Mouse (Mus musculus): ENCODE measurements around the gene Sgk1.

Gene Sgk1

DNA sequence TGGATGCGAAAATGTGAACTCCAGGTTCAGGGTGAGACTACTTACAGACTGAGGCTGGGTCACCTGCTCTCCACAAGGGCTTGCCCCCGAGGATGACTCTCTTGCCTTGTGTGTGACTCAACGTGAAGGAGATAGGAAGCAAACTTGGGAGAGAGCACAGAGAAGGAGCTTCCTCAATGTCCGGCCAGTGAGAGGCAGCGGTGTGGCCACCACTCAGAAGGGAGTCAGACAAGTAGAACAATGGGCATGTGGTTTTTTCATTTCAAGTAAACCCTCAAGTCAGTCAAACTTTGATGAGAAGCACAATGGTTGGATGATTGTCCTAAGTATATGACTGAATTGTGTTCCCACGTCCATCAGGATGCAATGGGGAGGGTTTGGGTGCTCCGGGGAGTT is 36.8 kb downstream of the Sgk1 start:
- DNase-seq, result no peak

DNA sequence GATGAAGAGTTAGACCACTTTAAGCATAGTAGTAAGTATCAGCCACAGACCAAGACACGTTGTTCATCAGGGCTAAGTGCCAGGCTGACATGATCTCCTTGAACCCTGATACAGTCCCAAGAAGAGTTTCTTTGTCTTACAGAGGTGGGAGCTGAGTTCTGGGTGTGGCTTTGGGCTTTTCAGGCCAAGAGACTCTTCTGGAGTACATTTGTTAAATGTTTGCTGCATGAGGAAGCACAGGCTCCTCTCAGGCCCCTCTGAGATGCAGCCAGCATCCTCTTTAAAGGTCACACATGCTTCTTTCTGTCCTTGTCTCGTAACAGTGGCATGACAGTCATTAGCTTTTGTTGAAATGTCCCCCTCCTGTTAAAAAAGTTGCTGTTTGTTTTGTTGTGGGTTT is 38.6 kb downstream of the Sgk1 start:
- no peak for DNase-seq

DNA sequence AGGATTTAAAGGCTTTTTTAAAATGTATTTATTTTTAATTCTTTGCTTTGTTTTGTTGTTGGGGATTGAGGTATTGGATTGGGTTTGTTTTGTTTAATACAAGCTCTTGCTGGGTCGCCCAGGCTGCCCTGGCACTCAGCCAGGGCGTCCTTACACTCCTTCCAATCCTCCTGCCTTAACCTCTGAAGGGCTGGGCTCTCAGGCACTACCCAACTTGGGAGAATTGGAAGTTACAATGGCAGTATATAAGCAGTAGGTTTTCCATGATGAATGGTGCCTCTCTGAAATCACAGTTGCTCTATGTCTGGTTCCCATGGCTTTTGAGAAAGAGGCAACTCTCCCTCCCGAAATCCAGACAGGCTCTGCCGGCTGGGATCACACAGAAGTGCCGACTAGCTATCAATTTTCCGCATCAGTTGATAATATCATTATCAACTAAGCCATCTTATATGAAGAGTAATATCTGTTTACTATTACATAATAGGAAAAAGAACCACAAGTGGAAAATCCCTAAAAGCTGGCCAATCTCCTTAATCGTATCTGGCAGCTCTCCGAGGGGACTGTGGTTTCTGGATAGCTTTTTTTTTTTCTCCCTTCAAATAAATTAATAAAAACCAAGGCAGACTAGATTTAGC is 40.8 kb downstream of the Sgk1 start:
- peak; percentile 20 to 46 for DNase-seq

DNA sequence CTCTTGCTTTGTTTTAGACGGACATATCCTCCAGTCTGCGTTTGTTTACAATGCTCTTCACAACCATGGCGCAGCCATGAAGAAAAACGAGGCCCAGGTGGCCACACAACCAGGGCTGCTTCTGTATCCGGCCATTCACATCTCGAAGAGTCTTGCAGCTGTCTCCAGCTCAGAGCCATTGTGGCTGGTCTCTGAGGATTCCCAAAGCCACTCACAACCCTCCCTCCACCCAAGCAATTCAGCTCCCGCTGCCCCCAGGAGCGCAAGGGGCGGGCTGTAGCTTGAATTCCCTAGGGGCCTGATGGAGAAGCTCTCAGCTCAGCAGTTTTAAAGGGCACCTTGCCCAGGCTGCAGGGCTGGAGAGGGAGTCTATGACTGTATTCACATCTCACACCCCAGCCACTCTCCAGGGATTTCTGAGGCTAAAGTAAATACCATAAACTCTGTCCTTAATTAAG is 41.5 kb downstream of the Sgk1 start:
- peak; percentile 64 to 74 for DNase-seq

DNA sequence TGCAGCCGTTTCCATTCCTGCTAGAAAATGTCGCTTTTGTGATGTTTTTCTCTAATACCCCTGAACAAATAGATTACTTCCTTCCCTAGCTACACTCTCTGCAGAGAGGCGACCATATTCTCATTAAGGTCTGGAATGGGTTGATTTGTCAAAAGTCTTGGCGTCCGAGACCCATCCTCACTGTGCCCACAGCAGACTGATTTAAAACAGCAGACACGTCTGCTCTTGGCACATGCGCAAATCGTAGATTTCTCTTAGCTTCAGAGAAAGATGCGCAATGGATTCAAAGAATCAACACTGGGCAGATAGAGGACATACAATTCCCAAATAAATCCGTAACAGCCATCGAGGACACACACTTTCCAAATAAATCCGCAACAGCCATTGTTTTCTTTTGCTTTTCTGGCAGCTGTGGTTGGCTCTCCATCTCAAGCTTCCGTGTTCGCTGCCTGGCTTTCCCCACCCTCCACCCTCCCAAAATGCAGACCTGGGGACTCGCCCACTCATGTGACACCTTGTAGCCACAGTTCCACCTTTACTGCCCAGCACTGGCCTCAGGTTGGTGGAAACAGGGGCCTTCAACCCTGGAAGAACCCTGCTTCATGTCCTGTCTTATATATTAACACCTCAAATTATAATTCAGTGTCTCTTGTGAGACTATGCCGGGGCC is 42.2 kb downstream of the Sgk1 start:
- no peak for DNase-seq

DNA sequence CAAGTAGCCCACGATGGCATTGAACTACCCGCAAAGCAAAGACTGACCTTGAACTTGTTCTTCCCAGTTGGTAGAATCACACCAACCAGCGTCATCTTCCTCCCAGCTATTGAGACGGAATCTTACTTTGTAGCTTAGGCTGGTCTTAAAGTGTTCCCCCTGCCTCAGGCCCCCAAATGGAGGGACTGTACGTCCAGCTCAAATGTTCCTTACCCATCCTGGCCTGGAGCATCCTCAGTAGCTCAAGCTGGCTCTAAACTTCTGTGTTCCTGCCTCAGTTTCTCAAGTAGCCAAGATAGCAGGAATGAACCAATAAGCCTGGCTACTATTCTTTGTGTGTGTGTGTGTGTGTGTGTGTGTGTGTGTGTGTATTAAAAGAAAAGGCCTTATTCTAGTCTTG is 45.0 kb downstream of the Sgk1 start:
- DNase-seq, result no peak

DNA sequence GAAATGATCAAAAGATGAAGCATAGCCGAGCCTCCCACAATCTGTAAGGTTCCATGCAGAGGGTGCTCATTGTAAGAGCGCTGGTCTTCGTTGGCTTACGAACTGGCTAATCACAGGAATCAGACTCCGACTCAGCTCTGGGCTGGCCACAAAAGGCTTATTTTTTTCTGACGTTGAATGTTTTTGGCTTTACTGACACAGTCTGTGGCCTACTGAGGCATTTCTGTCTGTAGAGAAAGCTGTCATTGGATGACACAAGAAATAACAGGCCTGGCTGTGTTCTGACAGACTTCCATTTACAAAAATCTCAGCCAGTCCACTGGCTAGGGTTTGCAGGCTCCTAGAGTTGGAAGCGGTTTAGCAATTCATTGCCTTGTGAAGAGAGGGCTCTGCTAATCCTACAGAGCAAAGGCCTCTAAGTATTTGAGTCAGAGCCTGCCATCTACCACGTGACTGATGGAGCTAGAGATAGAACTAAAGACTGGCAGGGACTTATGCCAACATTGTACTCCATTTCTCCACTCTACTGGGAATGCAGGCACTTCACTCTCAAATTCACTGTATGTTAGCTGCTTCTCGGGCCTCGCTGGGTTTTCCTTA is 48.9 kb downstream of the Sgk1 start:
- DNase-seq, result no peak

DNA sequence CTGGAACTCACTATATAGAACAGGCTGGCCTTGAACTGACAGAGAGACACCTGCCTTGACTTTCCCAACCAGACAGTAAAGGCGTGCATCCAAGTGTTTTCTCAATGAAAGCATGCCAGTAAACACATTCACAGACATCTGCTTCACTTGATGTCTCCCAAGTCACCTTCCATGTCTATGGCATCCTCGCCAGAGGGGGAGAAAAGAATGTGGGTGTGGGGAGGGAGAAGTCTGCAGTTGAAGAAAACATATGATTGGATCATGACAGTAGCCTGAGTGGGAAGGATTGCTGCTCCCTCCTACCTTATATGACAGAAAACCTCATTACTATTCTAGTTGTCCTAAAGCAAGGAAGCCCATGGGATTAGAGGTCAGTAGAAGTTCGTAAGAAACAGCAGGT is 50.8 kb downstream of the Sgk1 start:
- no peak for DNase-seq

DNA sequence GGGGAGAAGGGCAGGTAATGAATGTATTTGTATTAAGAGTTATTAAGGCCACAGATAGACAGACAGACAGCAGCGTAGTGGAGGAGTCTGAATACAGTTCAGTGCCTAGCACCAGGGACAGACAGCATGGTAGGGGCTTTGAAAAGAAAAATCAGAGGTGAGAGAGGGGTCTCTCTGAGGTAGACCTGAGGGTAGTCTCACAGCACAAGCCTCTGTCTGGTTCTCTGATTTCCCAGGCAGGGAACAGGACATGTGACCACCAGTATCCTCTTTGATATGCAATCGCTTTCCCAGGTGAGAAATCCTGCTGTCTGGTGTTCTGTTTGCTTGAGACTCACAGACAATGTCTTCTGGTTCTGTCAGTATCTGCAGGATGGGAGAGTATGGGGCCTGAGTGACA is 52.8 kb downstream of the Sgk1 start:
- no peak for DNase-seq

DNA sequence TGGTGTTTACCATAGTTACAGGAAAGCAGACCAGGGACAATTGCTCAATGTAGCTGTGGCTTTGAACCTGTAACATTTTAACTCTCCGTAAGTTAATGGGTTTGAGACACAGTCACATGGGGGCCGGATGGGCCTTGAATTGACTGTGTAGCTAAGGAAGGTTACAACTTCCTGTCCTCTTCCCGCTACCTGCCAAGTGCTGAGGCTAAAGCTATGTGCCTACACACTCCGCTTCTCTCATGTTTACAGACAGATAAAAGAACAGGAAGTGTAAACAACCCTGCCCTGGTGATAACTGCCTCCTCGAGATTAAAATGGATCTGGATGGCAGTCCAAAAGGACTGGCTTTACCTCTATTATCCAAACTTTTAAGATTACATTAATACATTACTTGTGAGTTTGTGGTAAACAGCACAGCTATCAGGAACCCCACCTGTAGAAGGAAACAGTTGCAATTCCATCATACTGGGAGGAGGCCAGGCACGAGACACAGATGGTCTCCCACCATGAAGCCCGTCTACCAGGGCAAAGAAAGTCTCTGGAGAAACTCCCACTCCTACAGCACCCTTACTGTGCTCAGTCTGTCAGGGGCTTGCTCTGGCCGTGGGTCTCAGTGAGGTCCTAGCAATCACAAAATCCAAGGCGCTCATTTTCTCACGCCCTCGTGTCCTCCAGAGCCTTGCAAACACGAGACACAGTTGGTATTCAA is 54.7 kb downstream of the Sgk1 start:
- DNase-seq, result peak in 1 of 2 experiments; percentile 33

DNA sequence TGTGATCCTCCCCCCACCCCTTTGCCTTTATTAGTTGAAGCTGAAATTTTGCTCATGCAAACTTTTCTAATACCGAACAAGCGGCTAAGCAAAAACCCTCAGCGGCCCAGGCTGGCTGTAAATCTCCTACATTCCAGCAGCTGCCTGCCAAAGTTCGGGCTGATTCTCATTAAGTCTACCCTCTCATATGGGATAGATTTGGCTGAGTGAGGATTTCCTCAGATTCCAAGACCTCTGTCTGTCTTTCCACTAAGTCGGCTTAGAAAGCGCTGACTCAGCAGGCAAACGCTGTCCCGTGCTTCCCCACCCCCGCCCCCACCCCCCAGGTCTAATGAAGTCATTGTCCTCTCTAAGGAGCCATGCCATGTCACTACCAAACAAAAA is 55.2 kb downstream of the Sgk1 start:
- peak; percentile 68 to 76 for DNase-seq

DNA sequence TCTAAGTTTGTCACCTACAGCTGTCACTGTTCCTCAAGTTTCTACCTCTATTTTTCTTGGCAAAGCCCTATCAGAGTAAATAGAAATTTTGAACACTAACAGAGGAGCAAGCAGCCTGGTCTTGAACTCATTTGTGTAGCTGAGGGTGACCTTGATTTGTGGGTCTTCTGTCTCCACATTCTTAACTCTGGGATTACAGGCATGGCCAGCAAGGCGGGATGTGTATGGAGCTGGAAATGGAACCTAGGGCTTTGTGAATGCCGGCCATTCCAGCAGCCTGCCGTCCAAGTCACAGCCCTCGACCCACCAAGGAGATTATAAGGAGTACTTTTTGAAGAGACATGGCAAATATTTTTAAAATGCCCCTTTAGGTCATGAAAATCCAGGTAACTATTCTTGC is 56.2 kb downstream of the Sgk1 start:
- DNase-seq, result no peak

DNA sequence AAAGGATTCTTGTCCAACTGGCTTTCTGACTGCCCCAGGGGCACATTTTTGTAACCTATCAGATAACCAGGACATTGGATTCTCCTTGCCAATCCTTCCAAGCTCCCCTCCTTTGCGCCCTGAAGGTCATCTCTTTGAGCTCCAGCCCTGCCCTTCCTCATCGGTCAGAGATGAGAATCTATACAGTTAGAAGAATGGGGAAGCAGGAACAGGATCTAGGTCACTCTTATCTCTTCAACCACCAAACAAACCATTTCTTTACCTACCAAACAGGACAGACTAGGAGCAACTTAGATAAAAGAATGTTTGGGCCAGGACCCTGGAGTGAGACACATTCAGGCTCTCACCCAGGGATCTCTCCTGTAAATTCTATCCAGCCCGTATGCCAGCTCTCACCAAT is 59.3 kb downstream of the Sgk1 start:
- no peak for DNase-seq

DNA sequence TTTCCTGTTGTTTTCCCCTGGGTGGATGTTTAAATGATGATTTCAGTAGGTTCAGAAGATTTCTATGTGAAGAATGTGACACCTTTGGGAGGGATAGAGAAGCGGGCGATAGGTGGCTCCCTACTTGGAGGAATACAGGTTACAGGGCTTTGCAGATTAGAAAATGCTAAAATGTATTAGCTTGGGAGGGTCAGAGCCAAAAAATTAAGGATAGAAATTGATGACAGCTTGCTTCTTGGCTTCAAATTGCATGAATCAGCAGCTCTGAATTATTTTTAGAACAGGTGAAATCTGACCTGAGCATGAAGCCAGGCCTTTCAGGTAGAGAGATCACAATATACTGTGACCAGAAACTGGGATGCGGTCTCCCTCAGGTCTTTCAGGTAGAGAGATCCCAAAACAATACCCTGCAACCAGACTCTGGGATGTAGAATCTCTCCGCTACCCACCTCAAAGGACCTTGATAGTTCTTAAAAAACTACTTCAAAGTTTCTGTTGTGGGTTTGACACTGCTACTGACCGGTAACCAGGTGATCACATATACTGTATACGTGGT is 61.2 kb downstream of the Sgk1 start:
- DNase-seq, result no peak

DNA sequence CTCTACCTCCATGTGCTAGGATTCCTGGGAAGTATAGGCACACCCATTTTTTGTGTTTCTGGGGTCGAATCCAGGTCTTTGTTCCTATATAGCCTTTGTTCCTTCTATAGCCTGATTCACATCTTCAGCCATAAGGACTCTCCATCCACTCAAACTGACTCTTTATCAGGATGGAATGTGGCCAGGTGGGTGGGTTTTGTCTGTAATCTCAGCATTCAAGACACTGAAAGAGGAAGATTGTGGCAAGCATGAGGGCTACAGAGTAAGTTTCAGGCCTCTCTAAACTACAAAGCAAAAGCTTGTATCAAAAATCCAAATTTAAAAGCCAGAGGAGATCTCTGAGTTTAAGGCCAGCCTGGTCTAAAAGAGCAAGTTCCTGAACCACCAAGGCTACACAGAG is 63.2 kb downstream of the Sgk1 start:
- no peak for DNase-seq

DNA sequence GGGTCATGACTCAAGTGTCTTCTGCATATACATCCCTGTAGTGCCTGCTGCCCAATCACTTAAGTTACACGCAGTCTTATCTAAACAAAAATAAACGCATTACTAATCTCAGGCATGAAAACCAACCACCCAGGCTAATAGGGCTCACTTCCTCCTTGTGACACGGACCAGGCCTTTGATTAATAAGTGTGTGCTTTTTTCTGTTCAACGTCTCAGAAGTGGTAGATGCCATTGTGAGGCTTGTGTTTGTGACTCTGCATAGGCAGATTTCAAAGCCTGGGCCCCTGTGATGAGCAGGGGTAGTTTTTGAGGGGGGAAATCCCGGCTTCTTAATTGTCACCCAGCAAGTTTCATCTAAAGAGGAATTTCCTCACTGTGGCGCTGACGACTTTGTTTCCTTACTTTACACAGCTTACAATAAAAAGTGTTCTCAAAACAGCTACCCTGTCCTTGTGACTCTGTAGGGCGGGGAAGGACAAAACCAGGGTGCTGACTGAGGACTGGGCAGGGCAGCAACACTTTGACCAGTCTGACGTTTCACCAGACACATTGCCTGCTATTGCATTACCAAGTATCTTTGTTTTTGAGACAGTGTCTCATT is 64.9 kb downstream of the Sgk1 start:
- DNase-seq, result no peak

DNA sequence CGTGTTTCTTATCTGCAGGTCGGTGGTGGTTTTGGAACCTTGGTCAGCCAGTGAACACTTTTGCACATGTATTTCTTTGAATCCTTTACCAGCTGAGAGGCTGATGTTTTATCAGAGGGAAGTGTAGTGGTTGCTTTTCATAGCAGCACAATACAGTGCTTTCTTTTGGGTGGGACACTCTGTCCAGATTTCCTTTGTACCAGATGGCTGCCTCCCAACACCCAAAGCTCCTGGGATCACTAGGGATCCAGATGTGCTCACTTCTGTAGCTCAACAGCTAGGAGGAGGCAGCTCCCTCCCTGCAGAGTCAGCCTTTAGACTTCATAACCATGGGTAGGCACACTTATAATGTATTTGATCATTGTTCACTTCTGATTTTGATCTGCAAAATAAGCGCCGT is 70.5 kb downstream of the Sgk1 start:
- no peak for DNase-seq

DNA sequence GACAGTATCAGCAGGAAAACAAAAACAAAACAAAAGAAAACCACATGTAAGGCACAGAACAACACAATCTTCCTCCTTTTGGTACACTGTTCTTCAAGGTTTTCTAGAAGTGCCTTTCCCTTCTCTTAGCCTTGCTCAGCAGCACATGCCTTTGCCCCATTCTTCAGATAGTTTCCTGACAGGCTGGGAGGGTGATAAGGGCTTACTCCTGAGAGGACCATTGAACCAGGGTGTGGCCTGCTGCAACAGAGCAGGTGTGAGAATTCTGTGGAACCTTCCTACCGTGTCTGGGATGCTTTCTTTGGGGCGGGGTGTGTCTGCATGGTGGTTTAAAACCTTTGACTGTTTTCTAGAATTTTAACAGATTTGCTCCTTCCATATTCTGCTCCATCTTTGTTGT is 79.1 kb downstream of the Sgk1 start:
- DNase-seq, result no peak

DNA sequence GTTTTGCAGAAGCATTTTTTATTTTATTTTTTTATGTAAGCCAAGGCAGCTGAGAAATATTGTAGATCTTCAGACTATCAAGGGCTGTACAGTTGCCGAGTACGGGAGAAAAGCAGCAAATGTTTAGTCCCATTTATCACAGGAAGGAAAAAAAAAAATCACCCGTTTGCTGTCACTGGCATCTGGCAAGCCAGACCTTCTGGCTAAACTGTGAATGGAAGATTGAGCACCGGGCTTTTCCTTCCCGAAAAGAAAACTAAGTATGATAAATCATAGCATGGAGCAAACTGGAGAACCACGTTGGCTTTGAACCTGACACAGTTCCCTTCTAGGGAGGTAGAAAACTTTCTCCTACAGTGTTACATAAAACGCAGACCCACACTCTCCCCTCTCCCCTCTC is 81.0 kb downstream of the Sgk1 start:
- peak in 1 of 2 experiments; percentile 11 for DNase-seq

DNA sequence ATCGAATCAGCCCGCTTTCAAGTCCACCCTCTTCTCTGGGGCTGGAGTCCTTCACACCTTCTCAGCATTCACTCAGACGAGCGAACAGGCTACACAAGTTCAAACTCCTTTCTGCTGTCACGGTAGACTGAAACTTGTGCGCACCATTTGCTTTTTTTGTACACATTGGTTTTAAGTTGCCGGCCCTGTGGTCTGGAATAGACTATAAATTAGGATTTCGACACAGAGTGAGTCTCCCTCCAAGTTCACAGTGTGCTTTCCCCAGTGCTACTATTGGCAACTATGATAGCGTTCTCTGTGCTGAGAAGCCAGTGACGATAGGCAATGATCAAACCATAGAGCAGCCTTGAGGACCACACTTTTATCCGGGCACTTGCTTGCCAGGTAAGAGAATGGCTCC is 91.7 kb downstream of the Sgk1 start:
- no peak for DNase-seq

DNA sequence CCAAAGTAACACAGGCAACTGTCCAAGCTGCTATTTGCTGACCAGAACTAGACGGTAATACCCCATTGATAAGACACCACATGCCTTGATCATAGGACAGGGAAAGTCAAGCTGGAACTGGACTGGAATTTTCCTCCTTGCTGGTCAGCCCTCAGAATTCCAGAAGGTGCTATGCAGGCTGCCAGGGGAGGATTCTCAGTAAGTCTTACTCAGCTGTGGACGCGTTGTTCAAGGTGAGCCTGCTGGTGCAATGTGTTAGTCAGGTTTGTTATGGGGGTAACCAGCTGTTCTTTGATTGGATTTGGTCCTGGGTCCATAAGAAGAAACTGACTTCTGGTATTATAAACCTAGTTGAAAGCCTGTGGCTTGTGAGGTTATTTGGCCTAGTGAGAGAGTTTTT is 92.8 kb downstream of the Sgk1 start:
- DNase-seq, result no peak

DNA sequence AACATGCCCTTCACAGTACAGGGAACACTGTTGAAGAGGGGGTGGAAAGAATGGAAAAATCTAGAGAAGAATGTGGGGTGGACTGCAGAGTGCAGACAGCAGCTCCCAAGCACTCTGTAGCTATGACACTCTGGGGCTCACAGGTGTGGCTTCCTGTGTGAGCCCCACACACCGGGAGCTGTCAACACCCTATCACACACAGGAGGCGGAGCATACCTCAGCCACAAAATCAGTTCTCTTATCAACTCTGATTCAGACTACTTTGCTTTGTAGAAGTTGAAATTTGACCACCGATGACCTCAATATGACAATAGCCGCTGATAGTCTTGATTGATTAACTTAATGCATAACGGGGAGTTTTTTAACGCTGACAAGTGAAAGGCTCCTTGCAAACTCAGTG is 93.4 kb downstream of the Sgk1 start:
- DNase-seq, result no peak

DNA sequence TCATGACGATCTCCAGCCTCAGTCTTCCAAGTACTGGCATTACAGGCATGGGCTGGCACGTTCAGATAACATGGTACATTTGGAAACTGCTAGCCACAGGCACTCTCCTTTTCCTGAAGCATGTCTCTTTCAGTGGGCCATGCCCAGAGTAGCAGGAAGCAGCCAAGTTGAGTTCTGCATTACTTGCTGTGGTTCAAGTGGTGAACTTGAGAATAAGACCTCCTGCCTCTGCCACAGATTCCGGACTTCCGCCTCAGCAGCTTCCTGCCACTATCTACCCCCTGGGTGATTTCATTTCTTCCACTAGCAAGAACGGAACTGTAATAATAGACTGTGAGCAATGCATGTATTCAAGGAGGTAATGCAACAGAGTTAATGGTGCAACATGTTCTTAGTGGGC is 94.3 kb downstream of the Sgk1 start:
- DNase-seq, result no peak
